Mouse (Mus musculus): ENCODE results near the gene Btbd8.

Gene Btbd8

GRCm38 (mm10) chr5:107449620-107450019, 11.8 kb downstream of the Btbd8 start:
- in situ Hi-C loops (cut with MboI, MseI), result loop anchor here in 1 of 2 experiments (10.0 kb wide), 1 partner anchor 815 kb away; the partner anchor contains the start of gene Dr1

GRCm38 (mm10) chr5:107450299-107450698, 12.5 kb downstream of the Btbd8 start:
- in situ Hi-C loops (cut with MboI, MseI), result no loop called here

GRCm38 (mm10) chr5:107462147-107463076, 24.6 kb downstream of the Btbd8 start:
- in situ Hi-C loops (cut with MboI, MseI), result no loop called here

GRCm38 (mm10) chr5:107466501-107466900, 28.7 kb downstream of the Btbd8 start:
- in situ Hi-C loops (cut with MboI, MseI), result no loop called here

- in situ Hi-C loops (cut with MboI, MseI), result no loop called here
These were observed 29.3 kb downstream of the Btbd8 start for GRCm38 (mm10) chr5:107467098-107467497.

- in situ Hi-C loops (cut with MboI, MseI), result no loop called here
These were observed 33.0 kb downstream of the Btbd8 start for GRCm38 (mm10) chr5:107470600-107471329.

- in situ Hi-C loops (cut with MboI, MseI), result loop anchor here in 1 of 2 experiments (10.0 kb wide), 1 partner anchor 485 kb away; no protein-coding TSS in a partner anchor
These were observed 42.4 kb downstream of the Btbd8 start for GRCm38 (mm10) chr5:107480194-107480593.

- in situ Hi-C loops (cut with MboI, MseI), result loop anchor here in 1 of 2 experiments (10.0 kb wide), 1 partner anchor 494 kb away; no protein-coding TSS in a partner anchor
These were observed 51.2 kb downstream of the Btbd8 start for GRCm38 (mm10) chr5:107488996-107489395.

- in situ Hi-C loops (cut with MboI, MseI), result no loop called here
These were observed 53.2 kb downstream of the Btbd8 start for GRCm38 (mm10) chr5:107491036-107491435.

GRCm38 (mm10) chr5:107492471-107492870, 54.7 kb downstream of the Btbd8 start:
- in situ Hi-C loops (cut with MboI, MseI), result no loop called here

GRCm38 (mm10) chr5:107494759-107495158, 57.0 kb downstream of the Btbd8 start:
- in situ Hi-C loops (cut with MboI, MseI), result no loop called here

- in situ Hi-C loops (cut with MboI, MseI), result no loop called here
These were observed 58.2 kb downstream of the Btbd8 start for GRCm38 (mm10) chr5:107496047-107496446.

GRCm38 (mm10) chr5:107497519-107498501, 60.0 kb downstream of the Btbd8 start:
- in situ Hi-C loops (cut with MboI, MseI), result no loop called here

GRCm38 (mm10) chr5:107498806-107499310, 61.1 kb downstream of the Btbd8 start:
- in situ Hi-C loops (cut with MboI, MseI), result no loop called here

GRCm38 (mm10) chr5:107499891-107500535, 62.2 kb downstream of the Btbd8 start:
- in situ Hi-C loops (cut with MboI, MseI), result no loop called here

- in situ Hi-C loops (cut with MboI, MseI), result no loop called here
These were observed 62.9 kb downstream of the Btbd8 start for GRCm38 (mm10) chr5:107500741-107501140.

- in situ Hi-C loops (cut with MboI, MseI), result no loop called here
These were observed 69.5 kb downstream of the Btbd8 start, which contains the start of gene Gm42669 for GRCm38 (mm10) chr5:107507321-107507720. TSS of gene Gm42669 (plus strand) at chr5:107507621.

GRCm38 (mm10) chr5:107510503-107510902, 72.7 kb downstream of the Btbd8 start:
- in situ Hi-C loops (cut with MboI, MseI), result no loop called here

- in situ Hi-C loops (cut with MboI, MseI), result no loop called here
These were observed 73.5 kb downstream of the Btbd8 start for GRCm38 (mm10) chr5:107511326-107511725.

- in situ Hi-C loops (cut with MboI, MseI), result no loop called here
These were observed 75.8 kb downstream of the Btbd8 start for GRCm38 (mm10) chr5:107513583-107513982.

Measured in T-helper 17 cell (primary cell).